Mouse (Mus musculus) megakaryocyte-erythroid progenitor cell, adult 5 weeks (primary cell): ENCODE measurements around the gene Ppp1r1b. TPM values are rescaled to one million over a fixed set of nuclear protein-coding genes. Genes with fewer than 3 reads are reported as not detected.

Experiments used
- polyA plus RNA-seq: library from polyadenylated mRNA; stranded (reverse); fragments of >175 nt; gene quantifications from 2 replicates; pipeline ENCODE4 v1.2.3, GENCODE M21; 2012

Ppp1r1b gene
- polyA plus RNA-seq, result 0.09 TPM in 1 of 2 replicates, not detected in the other

DNA sequence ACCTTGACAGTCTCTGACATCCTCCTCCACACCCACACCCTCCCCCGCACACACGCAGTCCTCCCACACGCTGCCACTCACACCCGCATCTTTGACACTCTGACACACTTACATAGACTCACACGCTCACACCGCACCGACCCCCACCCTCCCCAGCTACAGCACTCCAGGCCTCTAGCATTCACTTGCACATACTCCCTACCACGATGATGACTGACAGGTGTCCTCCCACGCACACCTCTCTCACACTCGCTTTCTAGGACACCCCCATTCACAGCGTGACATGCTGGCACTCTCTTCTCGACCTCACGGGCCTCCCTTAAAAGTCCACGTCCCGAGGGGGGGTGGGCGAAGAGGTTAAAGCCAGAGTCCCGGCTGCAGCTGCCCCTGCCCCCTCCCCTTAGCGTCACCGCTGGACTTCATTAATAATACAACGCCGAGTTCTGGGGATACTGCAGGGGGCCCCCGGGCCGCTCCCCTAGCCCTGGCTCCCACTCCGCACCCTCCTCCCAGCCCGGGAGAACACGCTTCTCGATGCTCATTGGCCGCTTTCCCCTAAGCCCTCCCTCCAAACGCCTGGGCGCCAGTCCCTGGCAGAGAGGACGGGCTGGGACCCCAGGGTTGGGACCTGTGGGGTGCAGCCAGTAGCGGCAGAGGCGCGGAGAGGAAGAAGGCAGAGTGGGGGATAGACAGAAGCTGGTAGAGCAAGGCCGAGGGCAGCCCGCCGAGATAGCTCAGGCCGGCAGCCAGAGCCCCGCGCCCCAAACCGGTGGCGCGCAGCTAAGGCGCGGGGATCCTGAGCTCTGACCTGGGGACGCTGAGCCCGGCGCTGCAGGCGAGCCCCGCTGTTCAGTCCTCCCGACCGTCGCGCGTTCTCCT, at the start of gene Ppp1r1b:
Gene Ppp1r1b, plus strand, starts transcription at position 322 of the 879 bp plus-strand sequence.

DNA sequence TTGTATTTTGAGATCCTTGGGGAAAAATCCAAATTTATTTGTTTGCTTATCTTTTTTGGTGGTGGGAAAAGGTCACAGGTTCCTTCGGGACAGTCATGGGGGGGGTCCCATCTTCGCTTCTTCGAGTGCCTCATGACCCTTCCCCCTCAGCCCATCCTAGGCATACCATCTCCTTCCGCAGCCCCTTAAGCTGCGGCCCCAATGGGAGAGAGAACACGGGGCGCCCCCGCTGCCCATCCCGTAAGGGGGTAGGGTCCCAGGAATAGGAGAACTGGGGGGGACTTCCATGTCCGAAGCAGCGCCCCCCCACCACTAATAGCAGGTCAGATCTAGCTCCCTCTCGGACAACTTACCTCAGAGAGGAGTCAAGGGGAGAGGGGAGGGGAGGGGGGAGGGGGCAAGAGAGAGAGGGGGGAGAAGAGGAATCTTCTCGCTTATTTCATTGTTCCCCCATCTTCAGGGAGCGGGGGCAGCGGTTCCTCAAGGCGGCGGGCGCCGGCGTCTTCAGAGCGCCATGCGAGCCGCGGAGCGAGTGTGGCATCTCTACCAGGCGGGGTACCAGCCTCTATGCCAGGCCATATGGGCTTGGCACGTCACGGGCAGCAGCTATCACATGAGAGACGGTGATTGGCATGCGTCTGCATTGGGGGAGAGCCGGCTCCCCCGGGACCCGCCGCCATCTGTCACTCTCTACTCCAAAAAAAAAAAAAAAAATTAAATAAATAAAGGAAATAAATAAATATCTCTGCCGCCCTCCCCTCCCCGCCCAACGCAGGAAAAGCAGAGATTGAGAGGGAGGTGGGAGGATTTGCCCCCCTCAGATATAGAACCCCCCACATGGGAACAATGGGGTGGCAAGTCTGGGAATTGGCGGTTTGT, 18.9 kb upstream of the Ppp1r1b start, which contains the start of gene Neurod2:
Gene Neurod2, minus strand, starts transcription at position 568 of the 879 bp plus-strand sequence.

DNA sequence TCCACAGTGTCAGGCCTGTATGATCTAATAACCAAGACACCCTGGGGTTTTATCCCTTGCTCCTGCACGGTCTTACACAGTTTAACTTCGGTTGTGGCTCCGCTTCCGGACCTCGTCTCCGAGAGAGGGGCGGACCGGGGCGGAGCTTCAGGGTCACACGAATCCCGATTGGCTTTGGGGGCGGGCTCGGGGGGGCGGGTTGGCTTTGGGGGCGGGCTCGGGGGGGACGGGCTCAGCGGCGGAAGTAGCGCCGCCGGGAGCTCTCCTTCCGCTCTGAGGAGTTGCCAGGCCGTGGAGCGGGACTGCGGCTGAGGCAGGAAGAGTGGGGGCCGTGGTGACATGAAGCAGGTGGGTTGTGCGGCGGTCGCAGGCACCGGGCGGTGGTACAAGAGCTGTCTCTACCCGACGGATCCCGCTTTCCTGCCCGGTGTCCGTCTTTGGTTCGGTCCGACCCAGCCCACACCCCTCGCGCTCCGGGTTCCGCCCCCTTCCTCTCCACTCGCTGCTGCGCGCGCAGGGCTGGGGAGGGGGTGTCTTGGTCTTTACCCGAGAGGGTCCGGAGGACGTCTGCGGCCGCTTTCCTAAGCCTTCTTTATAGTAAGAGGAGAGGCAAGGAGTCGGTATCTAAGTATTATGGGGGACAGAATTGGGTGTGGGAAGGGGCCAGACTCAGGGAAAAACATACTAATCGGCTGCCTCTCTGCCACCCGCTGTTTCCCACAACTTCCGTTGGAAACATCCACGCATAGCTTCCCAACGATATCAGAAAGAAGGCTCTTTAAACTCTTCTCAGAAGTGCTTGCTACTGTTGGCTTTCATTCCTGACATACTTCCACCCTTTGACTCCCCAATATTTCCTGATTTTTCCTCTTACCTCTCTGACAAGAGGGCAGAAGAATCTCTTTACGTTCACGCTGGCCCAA, 10.2 kb downstream of the Ppp1r1b start, which contains the start of gene Stard3:
Gene Stard3, plus strand, starts transcription at position 208 of the 923 bp plus-strand sequence.

DNA sequence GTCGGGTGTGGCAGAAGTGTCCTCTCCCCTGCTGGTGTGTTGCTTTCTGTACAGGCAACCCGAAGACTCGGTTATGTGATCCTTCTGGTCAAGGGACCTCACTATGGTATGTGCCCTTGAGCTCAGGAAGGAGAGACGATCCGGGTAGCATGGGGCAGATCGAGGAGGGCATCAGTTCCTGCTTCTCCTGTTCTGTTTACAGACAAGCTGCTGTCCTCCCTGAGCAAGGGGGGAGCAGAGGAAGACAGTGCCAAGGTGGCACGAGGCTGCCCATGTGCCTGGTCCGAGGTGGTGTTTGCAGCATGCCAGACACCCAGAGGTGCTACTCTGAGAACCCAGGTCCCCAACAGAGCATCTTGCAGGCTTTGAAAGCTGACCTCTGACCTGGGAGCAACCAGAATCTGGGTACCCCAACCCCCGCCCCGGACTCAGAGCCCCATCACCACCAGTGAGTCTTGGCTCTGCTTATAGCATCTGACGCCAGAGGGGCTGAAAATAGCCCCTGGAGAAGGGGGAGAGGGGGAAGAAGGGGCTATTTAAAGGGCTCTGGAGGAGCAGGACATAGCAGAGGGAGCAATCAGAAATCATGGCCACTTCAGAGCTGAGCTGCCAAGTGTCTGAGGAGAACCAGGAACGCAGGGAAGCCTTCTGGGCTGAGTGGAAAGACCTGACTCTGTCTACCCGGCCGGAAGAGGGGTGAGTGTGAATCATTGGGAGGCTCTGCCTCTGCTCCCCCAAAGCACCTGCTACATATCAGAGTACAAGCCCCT, 35.2 kb downstream of the Ppp1r1b start, which contains the start of gene Tcap:
Gene Tcap, plus strand, starts transcription at position 551 of the 770 bp plus-strand sequence.

DNA sequence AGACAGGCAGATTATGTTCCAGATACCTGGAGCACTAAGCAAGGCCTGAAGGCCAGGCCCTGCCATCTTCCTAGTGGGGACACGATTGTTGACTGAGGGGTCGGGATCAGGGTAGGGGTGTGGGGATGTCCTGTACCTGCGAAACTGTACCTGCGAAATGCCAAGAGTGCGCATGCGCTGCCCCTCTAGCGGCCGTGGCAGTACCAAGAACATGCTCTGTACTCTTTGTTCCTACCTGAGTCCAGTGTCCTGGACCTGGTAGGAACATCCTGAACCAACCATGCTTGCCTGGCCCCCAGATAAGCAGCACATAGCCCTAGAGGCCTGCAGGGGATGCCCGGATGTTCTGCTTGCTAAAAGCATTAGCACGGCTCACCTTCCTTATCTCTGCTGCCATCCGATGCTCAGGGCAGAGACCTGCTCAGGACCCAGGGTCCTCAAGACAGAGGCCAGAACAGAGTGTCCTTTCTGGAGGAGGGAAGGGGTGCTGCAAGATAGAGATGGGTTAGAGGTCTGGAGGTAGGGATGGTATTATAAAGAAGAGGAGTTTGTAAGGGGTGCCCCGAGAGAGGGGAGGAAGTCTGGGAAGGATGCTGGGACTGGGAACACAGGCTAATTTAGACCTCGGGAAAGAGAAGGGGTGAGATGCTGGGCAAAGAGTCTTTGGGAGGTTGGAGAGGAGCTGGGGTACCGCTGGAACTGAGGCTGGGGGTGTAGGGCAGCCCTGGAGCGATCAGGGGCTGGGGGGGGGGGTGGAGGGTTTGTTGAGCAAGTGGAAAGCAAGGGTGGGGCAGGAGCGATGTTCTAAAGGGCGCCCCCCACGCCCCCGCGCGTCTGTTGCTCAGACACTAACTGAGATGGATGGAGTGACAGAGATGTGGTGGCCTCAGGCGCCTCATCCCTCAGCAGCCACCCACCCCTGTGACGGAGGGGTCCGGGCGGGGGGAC, 37.7 kb downstream of the Ppp1r1b start, which contains the start of gene Pnmt:
Gene Pnmt, plus strand, starts transcription at position 813 of the 948 bp plus-strand sequence.

DNA sequence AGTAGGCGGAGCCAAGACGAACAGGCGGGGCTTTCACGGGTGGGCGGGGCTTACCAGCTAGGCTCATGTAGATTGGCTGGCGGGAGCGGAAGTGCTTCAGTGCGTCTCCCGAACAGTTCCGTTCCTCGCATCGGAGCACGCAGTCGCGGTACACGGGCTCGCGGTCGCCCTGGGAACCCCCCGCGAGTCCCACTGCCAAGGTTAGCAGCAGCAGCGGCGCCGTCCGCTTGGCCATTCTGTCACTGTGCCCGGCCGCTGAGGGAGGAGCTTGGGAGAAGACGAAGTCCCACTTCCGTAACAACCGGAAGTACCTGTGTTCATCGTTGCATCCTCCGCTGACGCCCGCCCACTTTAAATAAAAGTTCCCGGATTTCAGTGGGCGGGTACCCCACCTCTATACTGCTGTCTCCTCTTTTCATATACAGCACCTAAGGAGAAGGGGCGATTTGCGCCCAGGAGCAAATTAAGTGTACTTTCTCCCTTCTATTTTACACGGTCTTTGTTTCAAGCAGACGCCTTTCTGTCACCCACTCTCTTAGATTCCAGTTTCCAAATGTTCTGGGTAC, 52.0 kb downstream of the Ppp1r1b start, which contains the start of gene Pgap3:
Gene Pgap3, minus strand, starts transcription at position 330 of the 566 bp plus-strand sequence.

Other genes with a start within 250 kb of the Ppp1r1b start
- 6.3 and 7.8 TPM in 2 replicates for gene Fbxl20, start 198.0 kb upstream of the Ppp1r1b start, polyA plus RNA-seq
- 11.1 and 12.5 TPM in 2 replicates for gene Med1, start 155.1 kb upstream of the Ppp1r1b start, polyA plus RNA-seq
- 12.8 and 16.4 TPM in 2 replicates for gene Cdk12, start 145.3 kb upstream of the Ppp1r1b start, polyA plus RNA-seq
- gene Neurod2, start 18.8 kb upstream of the Ppp1r1b start, polyA plus RNA-seq, result 0.04 TPM in 1 of 2 replicates, not detected in the other
- 35.9 and 43.7 TPM in 2 replicates for gene Stard3, start 10.0 kb downstream of the Ppp1r1b start, polyA plus RNA-seq
- gene Tcap, start 35.4 kb downstream of the Ppp1r1b start, polyA plus RNA-seq, result 0.26 TPM in 1 of 2 replicates, not detected in the other
- not detected in 2 replicates for gene Pnmt, start 38.0 kb downstream of the Ppp1r1b start, polyA plus RNA-seq
- 13.2 and 14.3 TPM in 2 replicates for gene Pgap3, start 52.1 kb downstream of the Ppp1r1b start, polyA plus RNA-seq
- not detected in 2 replicates for gene Erbb2, start 64.1 kb downstream of the Ppp1r1b start, polyA plus RNA-seq
- gene Mien1, start 90.6 kb downstream of the Ppp1r1b start, polyA plus RNA-seq, result 57.5 and 63.4 TPM in 2 replicates
- 0.75 and 2.6 TPM in 2 replicates for gene Grb7, start 98.0 kb downstream of the Ppp1r1b start, polyA plus RNA-seq
- gene Ikzf3, start 197.6 kb downstream of the Ppp1r1b start, polyA plus RNA-seq, result 0.79 and 0.83 TPM in 2 replicates
- gene Zpbp2, start 202.7 kb downstream of the Ppp1r1b start, polyA plus RNA-seq, result 0.17 and 0.28 TPM in 2 replicates
- gene Ormdl3, start 239.0 kb downstream of the Ppp1r1b start, polyA plus RNA-seq, result 22.3 and 28.1 TPM in 2 replicates
- 0.12 TPM in 1 of 2 replicates, not detected in the other for gene Lrrc3c, start 249.9 kb downstream of the Ppp1r1b start, polyA plus RNA-seq